Comparison of ENCODE assay signal across 26 mouse cellular contexts in the genomic region with DNA sequence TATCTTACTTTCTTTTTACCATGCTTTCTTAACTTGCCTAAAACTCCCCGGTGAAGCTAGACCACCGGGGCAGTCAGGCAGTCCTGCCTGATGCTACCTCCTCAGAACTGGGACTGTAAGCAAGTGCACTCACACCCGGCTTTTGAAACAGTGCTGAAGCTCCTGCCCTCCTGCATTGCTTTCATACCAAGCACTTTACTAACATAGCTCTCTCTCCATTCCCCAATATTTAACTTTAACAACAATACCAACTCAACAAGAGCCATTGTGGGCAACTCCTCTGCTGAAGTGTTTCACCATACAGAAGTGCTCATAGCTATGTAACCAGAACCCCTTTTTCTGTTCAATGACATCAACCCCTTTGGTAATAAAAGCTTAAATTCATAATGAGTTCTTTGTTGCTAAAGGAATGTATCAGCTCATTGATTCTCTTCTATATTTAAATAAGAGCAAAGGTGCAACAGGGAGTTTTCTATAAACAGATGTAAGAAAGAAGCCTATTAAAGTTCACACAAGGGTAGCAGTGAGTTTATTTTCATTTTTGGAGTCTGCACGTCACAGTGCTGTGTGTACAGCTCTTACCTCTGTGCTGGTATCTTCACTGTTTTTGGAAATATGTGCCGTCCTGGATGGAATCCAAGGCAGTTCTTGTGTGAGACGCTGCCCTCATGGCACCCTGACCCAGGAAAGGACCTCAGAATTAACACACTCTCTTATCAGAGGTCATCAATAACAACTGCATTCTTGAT.
DNase-seq lines count a peak whose midpoint lies in the region; ATAC-seq lines count a peak whose summit lies in the region.
"Had no signal": no experiment of that assay in that cellular context is flagged by ENCODE, and none has a peak within 500 bp of the region (broad histone marks: within the 10 kb centered on the region; RNA-seq: fewer than 3 reads in every experiment).

No protein-coding gene starts in this region.

- no peak overlapping the region for H3K4me2 ChIP-seq in limb, embryonic 13.5 days (replicated peaks)
- H3K4me2 ChIP-seq in lung, embryonic 16.5 days (ENCODE audit: low read depth, low read length) = no peak overlapping the region
- H3K4me2 ChIP-seq: heart, embryonic 15.5 days; liver, embryonic 12.5 days; midbrain, embryonic 15.5 days; neural tube, embryonic 15.5 days had no signal

- WGBS in limb, embryonic 13.5 days = 74% methylated on average over 6 of the region's 6 CpGs
- 91% methylated on average over 6 of the region's 6 CpGs for WGBS in limb, embryonic 10.5 days
- WGBS in lung, embryonic 16.5 days = 33% methylated on average over 6 of the region's 6 CpGs

- peaks cover 8% of the 10 kb centered on the region for H3K4me1 ChIP-seq in limb, embryonic 13.5 days
- H3K4me1 ChIP-seq in limb, embryonic 10.5 days = no peaks in the 10 kb centered on the region
- H3K4me1 ChIP-seq in lung, embryonic 16.5 days (replicated peaks; ENCODE audit: control insufficient read depth, insufficient read depth, low read length) = peaks cover 4% of the 10 kb centered on the region; the same call in 1 of the 2 replicates
- H3K4me1 ChIP-seq: heart, embryonic 10.5 days; liver, embryonic 12.5 days; megakaryocyte, embryonic 14.5 days; midbrain, embryonic 15.5 days; neural tube, embryonic 15.5 days had no signal

- H3K4me3 ChIP-seq in limb, embryonic 13.5 days = no peak overlapping the region
- no peak overlapping the region for H3K4me3 ChIP-seq in limb, embryonic 10.5 days
- H3K4me3 ChIP-seq in lung, embryonic 16.5 days (ENCODE audit: low read length) = no peak overlapping the region
- H3K4me3 ChIP-seq: heart, embryonic 10.5 days; heart, embryonic 15.5 days; liver, embryonic 12.5 days; megakaryocyte, embryonic 14.5 days; midbrain, embryonic 15.5 days; neural tube, embryonic 15.5 days had no signal

- ATAC-seq in limb, embryonic 13.5 days (ENCODE audit: low FRiP score, low read depth) = 0 out of 2 replicates have a peak, but pooled peaks have one; percentile 36
- ATAC-seq in lung, embryonic 16.5 days (ENCODE audit: low read depth) = peak; percentile 85
- ATAC-seq: forebrain, embryonic 14.5 days; hindbrain, embryonic 16.5 days; liver, embryonic 12.5 days; liver, postnatal 0 days; midbrain, embryonic 15.5 days had no signal

- H3K36me3 ChIP-seq in limb, embryonic 13.5 days = peaks cover 8% of the 10 kb centered on the region; the same call in 1 of the 2 replicates
- no peaks in the 10 kb centered on the region for H3K36me3 ChIP-seq in limb, embryonic 10.5 days
- H3K36me3 ChIP-seq in lung, embryonic 16.5 days (ENCODE audit: control insufficient read depth, insufficient read depth, low read length) = no peaks in the 10 kb centered on the region
- H3K36me3 ChIP-seq: G1E; heart, embryonic 10.5 days; heart, embryonic 15.5 days; liver, embryonic 12.5 days; midbrain, embryonic 15.5 days; neural tube, embryonic 15.5 days had no signal

- H3K9me3 ChIP-seq in limb, embryonic 13.5 days = no peaks in the 10 kb centered on the region
- no peaks in the 10 kb centered on the region for H3K9me3 ChIP-seq in limb, embryonic 10.5 days (replicated peaks)
- H3K9me3 ChIP-seq in lung, embryonic 16.5 days (ENCODE audit: control insufficient read depth, low read length) = no peaks in the 10 kb centered on the region
- H3K9me3 ChIP-seq: G1E; heart, embryonic 10.5 days; heart, embryonic 15.5 days; liver, embryonic 12.5 days; midbrain, embryonic 15.5 days; neural tube, embryonic 15.5 days had no signal

- H3K9ac ChIP-seq in limb, embryonic 13.5 days = no peak overlapping the region
- no peak overlapping the region for H3K9ac ChIP-seq in lung, embryonic 16.5 days (ENCODE audit: low read length)
- H3K9ac ChIP-seq: heart, embryonic 15.5 days; liver, embryonic 12.5 days; liver, postnatal 0 days; midbrain, embryonic 15.5 days; neural tube, embryonic 15.5 days had no signal

- no peak for DNase-seq in limb, embryonic 10.5 days (ENCODE audit: low spot score)
- DNase-seq in Muller cell, postnatal 12 days (ENCODE audit: inconsistent ontology term) = peak; percentile 54
- peak; percentile 5 for DNase-seq in ovary, postnatal 14 days (ENCODE audit: low spot score)
- no peak for DNase-seq in thymus, adult 18-20 months
- no peak for DNase-seq in thymus, postnatal 14 days
- DNase-seq: adrenal gland, postnatal 14 days; cerebellum, adult 11 months; cerebellum, adult 9-10 months; cerebellum, postnatal 36 days; gastrocnemius, postnatal 25 days; heart, adult 11 months; kidney, adult 2 months; kidney, postnatal 4 days; liver, postnatal 0 days had no signal

- no peak overlapping the region for H3K27ac ChIP-seq in limb, embryonic 13.5 days
- no peak overlapping the region for H3K27ac ChIP-seq in limb, embryonic 10.5 days
- peak overlapping the region; percentile 54 for H3K27ac ChIP-seq in lung, embryonic 16.5 days (ENCODE audit: low read length)
- H3K27ac ChIP-seq: heart, embryonic 10.5 days; heart, embryonic 15.5 days; kidney, postnatal 0 days; liver, embryonic 12.5 days; midbrain, embryonic 15.5 days; neural tube, embryonic 15.5 days had no signal

- no peaks in the 10 kb centered on the region for H3K27me3 ChIP-seq in limb, embryonic 13.5 days
- no peaks in the 10 kb centered on the region for H3K27me3 ChIP-seq in limb, embryonic 10.5 days (ENCODE audit: low read depth, poor library complexity, severe bottlenecking)
- no peaks in the 10 kb centered on the region for H3K27me3 ChIP-seq in lung, embryonic 16.5 days (ENCODE audit: control insufficient read depth, insufficient read depth, low read depth, low read length)
- H3K27me3 ChIP-seq: heart, embryonic 15.5 days; liver, embryonic 12.5 days; megakaryocyte, embryonic 14.5 days; midbrain, embryonic 15.5 days; neural tube, embryonic 15.5 days had no signal

Comparison
In these comparisons a context has a peak if more than half of its experiments do, and no peak if none do; other contexts are left out.
1. DNase-seq: peak in Muller cell, postnatal 12 days (single experiment) and ovary, postnatal 14 days (single experiment); none in limb, embryonic 10.5 days (single experiment), thymus, adult 18-20 months (0 of 2) and thymus, postnatal 14 days (single experiment).